Mouse (Mus musculus) liver, embryonic 14.5 days (tissue): Measurements from ENCODE around the gene Coq8a. TPM values are rescaled to one million over a fixed set of nuclear protein-coding genes. Genes with fewer than 3 reads are reported as not detected.

ENCODE experiments used
- ATAC-seq: fragments of 200-750 bp; cut with Nextera tagmentation; 2 replicates; pipeline ENCODE4 v1.8.0; 2017; ENCODE audit warnings: moderate number of reproducible peaks, mild to moderate bottlenecking, moderate library complexity; ENCODE audit not compliant: insufficient read depth
- DNase-seq, 3 experiments: peaks; one replicate each; pipeline ENCODE4 v3.0.0-alpha.2; 2012 to 2013; ENCODE audit warnings: low read depth in 3 of 3, low spot score in 3 of 3
- H3K27ac ChIP-seq: fragments of 300-500 bp; sonication (generic); 2 replicates; pipeline ENCODE4 v1.5.1; 2014; ENCODE audit warnings: moderate library complexity, mild to moderate bottlenecking, control low read depth, inconsistent platforms
- H3K27me3 ChIP-seq: fragments of 300-500 bp; sonication (generic); 2 replicates; pipeline ENCODE4 v1.6.1; 2014; ENCODE audit warnings: mild to moderate bottlenecking, low read length, moderate library complexity; ENCODE audit not compliant: control insufficient read depth, insufficient read depth
- H3K36me3 ChIP-seq: fragments of 300-500 bp; sonication (generic); replicated peaks from 2 replicates; pipeline ENCODE4 v1.6.1; 2014; ENCODE audit warnings: low read depth; ENCODE audit not compliant: control insufficient read depth, insufficient read depth
- H3K4me1 ChIP-seq, 2 experiments: fragments of 200-500 bp in 1 of 2; fragments of 300-500 bp in 1 of 2; sonication (generic) in 1 of 2; replicated peaks; 2 replicates each; pipeline ENCODE4 v1.6.1; 2012 to 2014; ENCODE audit warnings: antibody characterized with exemption in 1 of 2, inconsistent platforms in 1 of 2, low read length in 1 of 2; ENCODE audit not compliant: control insufficient read depth in 2 of 2, insufficient read depth in 2 of 2
- H3K4me2 ChIP-seq: fragments of 300-500 bp; sonication (generic); 2 replicates; pipeline ENCODE4 v1.6.1; 2014; ENCODE audit warnings: low read depth, mild to moderate bottlenecking, control low read depth, moderate library complexity
- H3K4me3 ChIP-seq, 2 experiments: fragments of 200-500 bp in 1 of 2; fragments of 300-500 bp in 1 of 2; sonication (generic) in 1 of 2; 2 replicates each; pipeline ENCODE4 v1.5.1; 2012 to 2014; ENCODE audit warnings: low read depth in 2 of 2, low read length in 2 of 2, mild to moderate bottlenecking in 2 of 2, control low read depth in 1 of 2, inconsistent platforms in 1 of 2, moderate library complexity in 1 of 2; ENCODE audit not compliant: insufficient read depth in 1 of 2
- H3K9ac ChIP-seq: fragments of 300-500 bp; sonication (generic); replicated peaks from 2 replicates; pipeline ENCODE4 v1.6.1; 2014; ENCODE audit warnings: mild to moderate bottlenecking, control low read depth, moderate library complexity
- H3K9me3 ChIP-seq: fragments of 300-500 bp; sonication (generic); 2 replicates; pipeline ENCODE4 v1.6.1; 2016; ENCODE audit warnings: low read length, mixed read lengths; ENCODE audit not compliant: control insufficient read depth
- CTCF ChIP-seq: IDR thresholded peaks from 2 replicates; pipeline ENCODE4 v1.5.1; 2016; ENCODE audit warnings: antibody characterized with exemption, low read depth, control low read depth
- EP300 ChIP-seq: IDR thresholded peaks from 2 replicates; pipeline ENCODE4 v1.6.1; 2016; ENCODE audit warnings: antibody characterized with exemption, low read depth
- WGBS: fragments of 180-500 bp; shearing (Covaris S2); extraction: QIAGEN DNeasy Blood & Tissue Kit; methylation state at CpG from one replicate; pipeline ENCODE4 v1.1.7; 2014; ENCODE audit not compliant: insufficient replicate concordance; 5-methylcytosine and 5-hydroxymethylcytosine counted together
- polyA plus RNA-seq, 2 experiments: library from polyadenylated mRNA; depleted of rRNA in 1 of 2; stranded (reverse) in 1 of 2; unstranded in 1 of 2; fragments of >200 nt; fragmentation: Nextera tagmentation in 1 of 2; extraction: Ambion mirVana in 1 of 2; gene quantifications; 2 replicates each; pipeline versions ENCODE4 v1.2.1 to v1.2.3; 2012 to 2014

Coq8a gene
- polyA plus RNA-seq, 2 experiments: 3.8 to 14.3 TPM

DNA sequence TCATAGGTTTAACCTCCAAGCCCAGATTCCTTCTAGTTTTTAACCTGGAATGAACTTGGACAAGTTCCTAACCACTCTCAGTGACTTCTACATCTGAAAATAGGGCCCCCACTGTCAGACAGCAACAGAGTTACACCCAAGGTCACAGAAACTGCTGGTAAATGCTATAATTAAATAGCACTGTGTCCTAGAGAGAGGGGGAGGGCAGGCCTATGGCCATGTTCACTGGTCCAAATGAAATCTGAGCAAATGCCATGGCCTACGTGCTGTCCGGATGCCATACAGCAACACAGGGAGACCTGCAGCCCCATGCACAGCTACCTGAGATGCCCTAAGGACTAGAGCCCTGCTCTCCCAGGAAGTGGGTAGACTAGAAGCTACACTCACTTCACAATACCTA, 19.6 kb downstream of the Coq8a start:
- 88% methylated on average over 2 of the region's 2 CpGs for WGBS
- no peak for TF ChIP-seq EP300
- no peak for TF ChIP-seq CTCF
- ATAC-seq: no peak

DNA sequence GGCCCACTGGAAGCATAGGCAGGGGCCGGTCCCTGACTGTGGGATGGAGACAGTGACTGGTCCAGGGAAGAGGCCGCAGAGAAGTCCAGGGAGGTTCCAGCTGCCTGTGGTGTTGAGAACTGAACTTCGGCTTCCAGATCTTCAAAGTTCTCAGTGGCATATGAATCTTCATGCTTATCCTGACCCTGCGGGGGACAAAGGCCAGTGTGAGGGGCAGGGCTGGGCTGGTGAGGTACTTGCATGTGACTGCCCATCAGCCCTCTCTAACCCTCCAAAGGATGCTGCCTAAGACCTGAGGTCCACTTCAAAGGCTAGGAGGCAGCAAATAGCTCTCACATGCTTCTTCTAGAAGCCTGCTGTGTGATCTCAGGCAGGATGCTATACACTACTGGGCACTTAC, 20.3 kb downstream of the Coq8a start:
- H3K27me3 ChIP-seq: no peaks in the 10 kb centered on the region
- WGBS: 81% methylated on average over 4 of the region's 4 CpGs
- TF ChIP-seq CTCF: no peak
- no peak for TF ChIP-seq EP300
- ATAC-seq: no peak
- H3K9me3 ChIP-seq: no peaks in the 10 kb centered on the region
- H3K27ac ChIP-seq: no peak overlapping the region
- no peaks in the 10 kb centered on the region for H3K36me3 ChIP-seq
- H3K4me1 ChIP-seq: peaks cover 0 to 5% of the 10 kb centered on the region in 2 experiments; a peak in 1 of 4 replicates
- H3K4me2 ChIP-seq: no peak overlapping the region
- DNase-seq: no peak
- H3K4me3 ChIP-seq: no peak overlapping the region
- no peak overlapping the region for H3K9ac ChIP-seq

More for the DNA sequence above, 19.6 kb downstream of the Coq8a start:
- Histone ChIP-seq H3K36me3 (no peaks in the 10 kb centered on the region), H3K27ac (no peak overlapping the region), H3K9me3 (no peaks in the 10 kb centered on the region), H3K27me3 (no peaks in the 10 kb centered on the region), H3K9ac (no peak overlapping the region), H3K4me1 (peaks cover 5 to 7% of the 10 kb centered on the region in 2 experiments), H3K4me3 (no peak overlapping the region), H3K4me2 (no peak overlapping the region)
- no peak for DNase-seq

DNA sequence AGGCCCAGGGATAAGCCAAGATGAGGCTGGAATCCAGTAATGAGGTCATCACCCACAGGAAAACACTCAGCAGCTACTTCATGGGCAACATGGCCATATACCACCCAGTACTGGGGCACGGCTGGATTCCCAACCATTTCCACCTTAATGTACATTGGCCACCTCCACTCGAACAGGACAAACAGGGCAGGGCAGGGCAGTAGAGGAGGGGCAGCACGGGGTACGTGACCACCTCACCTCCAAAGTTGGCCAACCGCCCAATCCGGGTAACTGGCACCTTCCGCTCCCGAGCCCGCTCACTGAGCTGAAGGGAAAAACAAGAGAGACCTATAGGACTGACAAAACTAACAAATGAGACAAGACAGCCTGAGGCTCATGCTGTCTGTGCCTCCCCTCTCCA, 21.1 kb downstream of the Coq8a start:
- H3K27ac ChIP-seq: no peak overlapping the region
- no peaks in the 10 kb centered on the region for H3K36me3 ChIP-seq
- H3K9ac ChIP-seq: no peak overlapping the region
- DNase-seq: no peak
- H3K4me1 ChIP-seq: no peaks in the 10 kb centered on the region
- no peaks in the 10 kb centered on the region for H3K9me3 ChIP-seq
- WGBS: 77% methylated on average over 9 of the region's 9 CpGs
- no peak overlapping the region for H3K4me3 ChIP-seq
- no peak overlapping the region for H3K4me2 ChIP-seq
- H3K27me3 ChIP-seq: no peaks in the 10 kb centered on the region
- TF ChIP-seq CTCF (no peak), EP300 (no peak)
- no peak for ATAC-seq

DNA sequence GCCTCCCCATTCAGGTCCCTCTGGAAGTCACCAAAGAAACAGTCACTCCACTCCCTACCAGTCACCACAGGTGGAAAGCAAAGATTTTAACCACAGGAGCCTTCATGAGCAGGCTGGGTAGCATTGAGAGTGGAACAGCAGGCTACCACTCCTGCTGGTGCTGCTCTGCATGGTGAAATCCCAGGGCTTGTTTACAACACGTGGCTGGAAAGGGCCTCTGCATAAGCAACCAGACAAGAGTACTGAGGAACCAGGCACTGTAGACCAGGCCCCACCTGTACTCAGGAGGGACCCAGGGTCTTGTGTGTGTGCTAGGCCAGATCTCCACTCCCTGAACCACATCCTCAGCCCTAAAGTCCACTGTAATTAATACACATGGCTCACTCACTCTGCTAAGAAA, 22.6 kb downstream of the Coq8a start:
- no peak overlapping the region for H3K4me2 ChIP-seq
- 20% methylated on average over 1 of the region's 1 CpGs for WGBS

DNA sequence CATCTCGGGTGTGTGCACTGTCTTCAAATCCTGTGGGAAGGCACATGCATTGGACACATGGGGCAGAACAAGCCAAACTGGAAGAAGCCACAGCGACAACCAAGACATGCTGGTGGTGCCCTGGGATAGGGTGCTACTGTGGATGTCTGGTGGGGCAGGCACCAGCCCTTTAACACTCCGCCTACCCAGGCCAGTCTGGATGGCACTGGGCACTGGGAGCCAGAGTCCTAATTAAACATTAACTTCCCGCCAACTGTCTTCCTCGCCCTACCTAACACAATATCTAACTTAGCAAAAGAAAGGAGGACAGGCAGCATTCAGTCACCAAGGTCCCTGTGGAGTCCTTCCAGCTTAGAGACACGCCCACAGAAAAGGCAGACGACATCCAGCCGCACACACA, 23.8 kb downstream of the Coq8a start:
- Histone ChIP-seq H3K4me3 (no peak overlapping the region), H3K9me3 (no peaks in the 10 kb centered on the region), H3K27ac (no peak overlapping the region), H3K4me1 (no peaks in the 10 kb centered on the region), H3K27me3 (no peaks in the 10 kb centered on the region), H3K9ac (no peak overlapping the region), H3K36me3 (no peaks in the 10 kb centered on the region), H3K4me2 (no peak overlapping the region)
- WGBS: 58% methylated on average over 8 of the region's 8 CpGs
- DNase-seq (no peak), ATAC-seq (no peak; the same call in 1 of the 2 replicates)
- TF ChIP-seq CTCF (no peak), EP300 (no peak)

More for the DNA sequence above, 22.6 kb downstream of the Coq8a start:
- H3K27ac ChIP-seq: no peak overlapping the region
- H3K4me1 ChIP-seq: no peaks in the 10 kb centered on the region
- H3K9me3 ChIP-seq: no peaks in the 10 kb centered on the region
- TF ChIP-seq CTCF: no peak
- TF ChIP-seq EP300: no peak
- no peak overlapping the region for H3K9ac ChIP-seq
- H3K36me3 ChIP-seq: no peaks in the 10 kb centered on the region
- DNase-seq (no peak), ATAC-seq (no peak)
- no peaks in the 10 kb centered on the region for H3K27me3 ChIP-seq
- no peak overlapping the region for H3K4me3 ChIP-seq
